Mouse (Mus musculus) testis, adult 2 months (tissue): ENCODE measurements at regions not wholly inside any gene's neighbourhood (a gene's known extent, or its start where the extent isn't known, plus 50 kb on each side); places are given as distances from the start of the nearest gene placed in this dataset.

Source experiments
- H3K27ac ChIP-seq: fragments of 200-500 bp; 2 replicates; pipeline ENCODE4 v1.5.1; 2012; ENCODE audit warnings: low read depth, low read length; ENCODE audit not compliant: control insufficient read depth, insufficient read depth
- H3K27me3 ChIP-seq: fragments of 200-500 bp; 2 replicates; pipeline ENCODE4 v1.6.1; 2012; ENCODE audit warnings: mild to moderate bottlenecking, low read length, moderate library complexity; ENCODE audit not compliant: control insufficient read depth, insufficient read depth
- H3K36me3 ChIP-seq: fragments of 200-500 bp; 2 replicates; pipeline ENCODE4 v1.6.1; 2012; ENCODE audit warnings: mild to moderate bottlenecking, low read length; ENCODE audit not compliant: control insufficient read depth, insufficient read depth
- H3K4me1 ChIP-seq: fragments of 200-500 bp; 2 replicates; pipeline ENCODE4 v1.6.1; 2012; ENCODE audit warnings: low read length; ENCODE audit not compliant: control insufficient read depth, insufficient read depth
- H3K4me3 ChIP-seq: fragments of 200-500 bp; 2 replicates; pipeline ENCODE4 v1.5.1; 2012; ENCODE audit warnings: low read depth, mild to moderate bottlenecking, low read length, moderate library complexity, mixed read lengths; ENCODE audit not compliant: control insufficient read depth
- CTCF ChIP-seq: fragments of 200-500 bp; IDR thresholded peaks from 2 replicates; pipeline ENCODE4 v1.5.1; 2012; ENCODE audit warnings: low read depth, mild to moderate bottlenecking, inconsistent platforms, low read length, moderate library complexity; ENCODE audit not compliant: control insufficient read depth, insufficient read depth, insufficient replicate concordance
- POLR2A ChIP-seq: fragments of 200-500 bp; IDR thresholded peaks from 2 replicates; pipeline ENCODE4 v1.6.1; 2012; ENCODE audit warnings: low read depth, mild to moderate bottlenecking, inconsistent platforms, low read length, moderate library complexity; ENCODE audit not compliant: control insufficient read depth

GRCm38 (mm10) chr12:27138663-27139633 lies 203.4 kb downstream of the Sox11 start:
- no peak for TF ChIP-seq CTCF
- no peak for TF ChIP-seq POLR2A
- Histone ChIP-seq H3K27ac (no peak overlapping the region), H3K4me1 (no peaks in the 10 kb centered on the region), H3K27me3 (no peaks in the 10 kb centered on the region), H3K36me3 (no peaks in the 10 kb centered on the region), H3K4me3 (no peak overlapping the region)

GRCm38 (mm10) chr12:27135997-27136559 lies 206.3 kb downstream of the Sox11 start:
- Histone ChIP-seq H3K36me3 (no peaks in the 10 kb centered on the region), H3K27me3 (no peaks in the 10 kb centered on the region), H3K4me3 (no peak overlapping the region), H3K27ac (no peak overlapping the region), H3K4me1 (no peaks in the 10 kb centered on the region)
- TF ChIP-seq CTCF: no peak
- TF ChIP-seq POLR2A: no peak

GRCm38 (mm10) chr12:27130544-27130943 lies 211.8 kb downstream of the Sox11 start:
- H3K27ac ChIP-seq: no peak overlapping the region
- no peaks in the 10 kb centered on the region for H3K4me1 ChIP-seq
- TF ChIP-seq POLR2A (no peak), CTCF (no peak)
- no peak overlapping the region for H3K4me3 ChIP-seq
- H3K27me3 ChIP-seq: no peaks in the 10 kb centered on the region
- H3K36me3 ChIP-seq: no peaks in the 10 kb centered on the region

DNA sequence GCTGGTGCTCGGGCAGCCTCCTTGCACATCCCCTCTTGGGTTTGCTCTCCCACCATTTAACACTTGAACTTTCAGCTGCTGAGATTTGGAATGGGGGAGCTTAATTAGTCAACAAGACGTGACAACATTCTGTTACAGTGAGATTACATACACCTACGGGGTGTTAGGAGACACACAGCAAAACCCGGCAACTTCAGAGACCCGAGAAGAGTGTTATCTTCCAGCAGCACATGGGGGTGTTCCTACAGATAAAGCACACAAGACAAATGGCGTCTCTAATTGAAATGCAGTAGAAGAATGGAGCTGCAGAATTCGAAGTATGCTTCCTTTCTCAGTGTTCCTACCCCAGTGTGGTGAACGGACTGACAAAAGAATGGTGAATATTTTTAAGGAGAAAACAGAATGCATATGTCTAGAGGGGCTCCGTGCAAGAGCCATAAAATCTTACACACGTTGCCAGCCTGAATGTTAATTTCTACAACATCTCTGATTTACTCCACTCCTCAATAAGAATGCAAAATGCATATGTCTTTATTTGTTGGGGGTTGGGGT lies 215.2 kb downstream of the Sox11 start:
- no peak overlapping the region for H3K4me3 ChIP-seq
- H3K36me3 ChIP-seq: no peaks in the 10 kb centered on the region
- no peaks in the 10 kb centered on the region for H3K27me3 ChIP-seq
- TF ChIP-seq CTCF: no peak
- TF ChIP-seq POLR2A: no peak
- no peak overlapping the region for H3K27ac ChIP-seq
- no peaks in the 10 kb centered on the region for H3K4me1 ChIP-seq

DNA sequence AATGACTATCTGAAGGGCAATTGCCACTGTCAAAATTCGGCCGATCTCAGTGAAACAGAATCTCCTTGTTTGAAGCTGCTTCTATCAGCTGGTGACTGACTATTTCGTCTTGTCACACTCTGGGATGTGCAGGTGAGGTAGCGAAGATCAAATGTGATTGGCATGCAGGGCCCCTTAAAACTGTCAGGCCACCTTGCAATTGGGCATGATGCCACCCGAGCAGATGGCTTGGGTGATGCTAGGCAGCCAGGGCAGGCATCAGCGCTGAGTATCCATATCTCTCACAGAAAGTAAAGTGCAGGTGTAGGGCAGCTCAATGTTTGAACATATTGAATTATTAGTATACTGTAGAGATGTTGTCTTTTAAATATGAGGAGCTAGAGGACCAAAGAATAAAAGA lies 223.8 kb downstream of the Sox11 start:
- Histone ChIP-seq H3K27ac (no peak overlapping the region), H3K4me1 (no peaks in the 10 kb centered on the region), H3K36me3 (no peaks in the 10 kb centered on the region), H3K4me3 (no peak overlapping the region), H3K27me3 (no peaks in the 10 kb centered on the region)
- TF ChIP-seq POLR2A: no peak
- no peak for TF ChIP-seq CTCF

- H3K27ac ChIP-seq: no peak overlapping the region
- H3K36me3 ChIP-seq: no peaks in the 10 kb centered on the region
Measured at GRCm38 (mm10) chr12:27115392-27115791, 227.0 kb downstream of the Sox11 start.

DNA sequence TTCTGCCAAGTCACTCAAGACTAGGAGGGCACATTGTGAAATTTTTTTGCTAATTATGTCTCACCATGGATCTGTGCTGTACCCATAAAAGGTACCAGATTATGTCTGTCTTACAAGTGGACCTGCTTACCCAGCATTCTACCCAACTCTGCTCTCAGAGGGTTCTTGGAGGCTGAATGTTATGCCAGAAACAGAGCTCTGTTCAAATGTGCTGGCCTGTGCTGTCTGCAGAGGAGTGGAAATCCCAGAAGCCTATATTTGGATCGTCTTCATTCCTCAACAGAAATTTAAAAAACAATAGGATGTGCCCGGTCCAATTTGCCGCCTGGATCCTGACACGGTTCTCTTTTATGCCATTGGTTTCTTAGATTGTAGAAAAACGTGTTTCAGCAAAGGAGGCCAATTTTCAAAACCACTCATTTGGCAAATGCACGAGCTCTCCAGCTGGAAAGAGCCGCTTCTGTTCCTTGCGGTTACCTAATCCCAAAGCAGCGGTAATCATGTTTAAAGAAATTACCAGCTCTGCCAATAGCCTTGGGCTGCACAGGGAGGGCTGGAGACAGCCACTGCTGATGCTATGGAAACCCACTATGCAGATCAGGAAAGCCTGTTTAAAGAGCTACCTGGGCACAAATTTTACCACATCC lies 237.3 kb downstream of the Sox11 start:
- TF ChIP-seq CTCF (no peak), POLR2A (no peak)
- Histone ChIP-seq H3K27me3 (no peaks in the 10 kb centered on the region), H3K4me1 (no peaks in the 10 kb centered on the region), H3K36me3 (no peaks in the 10 kb centered on the region), H3K4me3 (no peak overlapping the region), H3K27ac (no peak overlapping the region)

More at GRCm38 (mm10) chr12:27115392-27115791, 227.0 kb downstream of the Sox11 start:
- H3K4me1 ChIP-seq: no peaks in the 10 kb centered on the region
- no peak overlapping the region for H3K4me3 ChIP-seq
- H3K27me3 ChIP-seq: no peaks in the 10 kb centered on the region
- no peak for TF ChIP-seq POLR2A
- no peak for TF ChIP-seq CTCF
